Mouse (Mus musculus) forebrain, embryonic 14.5 days (tissue): Measurements from ENCODE around the gene Ggcx. TPM values are rescaled to one million over a fixed set of nuclear protein-coding genes. Genes with fewer than 3 reads are reported as not detected.
A peak's percentile ranks its signal among the peaks of the same experiment; 100 is the strongest.

ENCODE experiments used
- ATAC-seq: fragments of 200-750 bp; cut with Nextera tagmentation; 2 replicates; pipeline ENCODE4 v1.8.0; 2017; ENCODE audit warnings: mild to moderate bottlenecking, moderate library complexity
- DNase-seq: peaks from one replicate; pipeline ENCODE4 v3.0.0-alpha.2; 2015; ENCODE audit warnings: low spot score
- H3K27ac ChIP-seq: fragments of 300-500 bp; sonication (generic); 2 replicates; pipeline ENCODE4 v1.5.1; 2014; ENCODE audit warnings: low read depth, mild to moderate bottlenecking, control low read depth, low read length, moderate library complexity
- H3K27me3 ChIP-seq: fragments of 300-500 bp; sonication (generic); replicated peaks from 2 replicates; pipeline ENCODE4 v1.6.1; 2014; ENCODE audit warnings: low read length, control low read depth, mixed read lengths; ENCODE audit not compliant: control insufficient read depth, insufficient read depth
- H3K36me3 ChIP-seq: fragments of 300-500 bp; sonication (generic); 2 replicates; pipeline ENCODE4 v1.6.1; 2014; ENCODE audit warnings: low read length, control low read depth; ENCODE audit not compliant: control insufficient read depth, insufficient read depth
- H3K4me1 ChIP-seq: fragments of 300-500 bp; sonication (generic); 2 replicates; pipeline ENCODE4 v1.6.1; 2014; ENCODE audit warnings: antibody characterized with exemption, low read length, control low read depth; ENCODE audit not compliant: control insufficient read depth, insufficient read depth
- H3K4me2 ChIP-seq: fragments of 300-500 bp; sonication (generic); 2 replicates; pipeline ENCODE4 v1.6.1; 2014; ENCODE audit warnings: mild to moderate bottlenecking, control low read depth, low read length
- H3K4me3 ChIP-seq: fragments of 300-500 bp; sonication (generic); 2 replicates; pipeline ENCODE4 v1.5.1; 2014; ENCODE audit warnings: low read depth, low read length, control low read depth
- H3K9ac ChIP-seq: fragments of 300-500 bp; sonication (generic); 2 replicates; pipeline ENCODE4 v1.6.1; 2014; ENCODE audit warnings: mild to moderate bottlenecking, low read length, control low read depth, moderate library complexity
- H3K9me3 ChIP-seq: fragments of 300-500 bp; sonication (generic); replicated peaks from 2 replicates; pipeline ENCODE4 v1.6.1; 2016; ENCODE audit warnings: low read length, control low read depth, mixed read lengths; ENCODE audit not compliant: control insufficient read depth
- WGBS: fragments of 180-500 bp; shearing (Covaris S2); extraction: QIAGEN DNeasy Blood & Tissue Kit; methylation state at CpG from one replicate; pipeline ENCODE4 v1.1.7; 2014; 5-methylcytosine and 5-hydroxymethylcytosine counted together
- polyA plus RNA-seq: library from polyadenylated mRNA; unstranded; fragments of >200 nt; fragmentation: Nextera tagmentation; extraction: Ambion mirVana; gene quantifications from 2 replicates; pipeline ENCODE4 v1.2.1, GENCODE M21; 2014

The Ggcx gene
- polyA plus RNA-seq, 1 experiment from 2014 or later: 4.3 TPM

GRCm38 (mm10) chr6:72383952-72384351 is 30.2 kb upstream of the Ggcx start:
- no peak for DNase-seq
- no peak for ATAC-seq
- 93% methylated on average over 7 of the region's 7 CpGs for WGBS

GRCm38 (mm10) chr6:72385258-72385657 is 28.9 kb upstream of the Ggcx start:
- no peak overlapping the region for H3K27ac ChIP-seq
- H3K36me3 ChIP-seq: no peaks in the 10 kb centered on the region
- peaks cover 10% of the 10 kb centered on the region for H3K4me1 ChIP-seq
- no peak for ATAC-seq
- H3K9ac ChIP-seq: no peak overlapping the region
- 0 out of 2 replicates have a peak, but pooled peaks cover 9% of the 10 kb centered on the region for H3K27me3 ChIP-seq
- no peak for DNase-seq
- WGBS: 89% methylated on average over 4 of the region's 4 CpGs
- no peaks in the 10 kb centered on the region for H3K9me3 ChIP-seq
- H3K4me2 ChIP-seq: no peak overlapping the region
- no peak overlapping the region for H3K4me3 ChIP-seq

More at GRCm38 (mm10) chr6:72383952-72384351, 30.2 kb upstream of the Ggcx start:
- H3K9ac ChIP-seq: no peak overlapping the region
- no peaks in the 10 kb centered on the region for H3K36me3 ChIP-seq
- H3K4me1 ChIP-seq: peaks cover 5% of the 10 kb centered on the region; the same call in 1 of the 2 replicates
- H3K4me3 ChIP-seq: no peak overlapping the region
- peaks cover 19% of the 10 kb centered on the region for H3K27me3 ChIP-seq
- H3K27ac ChIP-seq: no peak overlapping the region
- H3K4me2 ChIP-seq: no peak overlapping the region
- H3K9me3 ChIP-seq: no peaks in the 10 kb centered on the region

GRCm38 (mm10) chr6:72386561-72386960 is 27.5 kb upstream of the Ggcx start:
- Histone ChIP-seq H3K9me3 (no peaks in the 10 kb centered on the region), H3K27ac (no peak overlapping the region), H3K9ac (no peak overlapping the region), H3K4me2 (no peak overlapping the region), H3K4me1 (peaks cover 10% of the 10 kb centered on the region; the same call in 1 of the 2 replicates), H3K36me3 (no peaks in the 10 kb centered on the region), H3K4me3 (no peak overlapping the region), H3K27me3 (0 out of 2 replicates have a peak, but pooled peaks cover 4% of the 10 kb centered on the region)
- ATAC-seq (no peak), DNase-seq (no peak)
- 94% methylated on average over 2 of the region's 2 CpGs for WGBS

- no peak overlapping the region for H3K4me3 ChIP-seq
- ATAC-seq: no peak
These were observed 26.3 kb upstream of the Ggcx start for GRCm38 (mm10) chr6:72387816-72388215.

GRCm38 (mm10) chr6:72388266-72388665 is 25.8 kb upstream of the Ggcx start:
- DNase-seq: no peak
- Histone ChIP-seq H3K4me1 (peaks cover 10% of the 10 kb centered on the region; the same call in 1 of the 2 replicates), H3K9me3 (no peaks in the 10 kb centered on the region), H3K9ac (no peak overlapping the region), H3K36me3 (no peaks in the 10 kb centered on the region), H3K4me2 (no peak overlapping the region), H3K4me3 (no peak overlapping the region), H3K27me3 (0 out of 2 replicates have a peak, but pooled peaks cover 4% of the 10 kb centered on the region), H3K27ac (no peak overlapping the region)
- ATAC-seq: no peak
- 65% methylated on average over 10 of the region's 10 CpGs for WGBS

More at GRCm38 (mm10) chr6:72387816-72388215, 26.3 kb upstream of the Ggcx start:
- DNase-seq: no peak
- 73% methylated on average over 3 of the region's 3 CpGs for WGBS
- Histone ChIP-seq H3K9me3 (no peaks in the 10 kb centered on the region), H3K4me1 (peaks cover 10% of the 10 kb centered on the region; the same call in 1 of the 2 replicates), H3K4me2 (no peak overlapping the region), H3K27me3 (0 out of 2 replicates have a peak, but pooled peaks cover 4% of the 10 kb centered on the region), H3K36me3 (no peaks in the 10 kb centered on the region), H3K9ac (no peak overlapping the region), H3K27ac (no peak overlapping the region)

- no peaks in the 10 kb centered on the region for H3K36me3 ChIP-seq
- H3K4me1 ChIP-seq: peaks cover 10% of the 10 kb centered on the region; the same call in 1 of the 2 replicates
- H3K9me3 ChIP-seq: no peaks in the 10 kb centered on the region
- no peak overlapping the region for H3K4me3 ChIP-seq
- H3K9ac ChIP-seq: no peak overlapping the region
- no peak for DNase-seq
- 0 out of 2 replicates have a peak, but pooled peaks cover 4% of the 10 kb centered on the region for H3K27me3 ChIP-seq
- 93% methylated on average over 6 of the region's 6 CpGs for WGBS
- no peak overlapping the region for H3K4me2 ChIP-seq
- no peak for ATAC-seq
- H3K27ac ChIP-seq: no peak overlapping the region
These were observed 25.2 kb upstream of the Ggcx start for GRCm38 (mm10) chr6:72388791-72389329.

- Histone ChIP-seq H3K4me2 (peak overlapping the region; percentile 56), H3K4me3 (peak overlapping the region; percentile 28; the same call in 1 of the 2 replicates), H3K27ac (no peak overlapping the region; the same call in 1 of the 2 replicates), H3K27me3 (0 out of 2 replicates have a peak, but pooled peaks cover 4% of the 10 kb centered on the region), H3K9ac (peak overlapping the region; percentile 54), H3K36me3 (no peaks in the 10 kb centered on the region), H3K9me3 (no peaks in the 10 kb centered on the region), H3K4me1 (peaks cover 10% of the 10 kb centered on the region; the same call in 1 of the 2 replicates)
- DNase-seq (no peak), ATAC-seq (peak; percentile 29; the same call in 1 of the 2 replicates)
- 37% methylated on average over 13 of the region's 13 CpGs for WGBS
These were observed 24.6 kb upstream of the Ggcx start for GRCm38 (mm10) chr6:72389471-72389940.

GRCm38 (mm10) chr6:72389941-72390771 is 24.0 kb upstream of the Ggcx start, which contains the start of gene Vamp8:
Vamp8 (minus strand) TSS chr6:72390703.
- Histone ChIP-seq H3K27me3 (0 out of 2 replicates have a peak, but pooled peaks cover 4% of the 10 kb centered on the region), H3K9me3 (no peaks in the 10 kb centered on the region), H3K9ac (peak within 1 kb of the TSS; percentile 54), H3K27ac (peak within 1 kb of the TSS; percentile 9; the same call in 1 of the 2 replicates), H3K4me2 (peak within 1 kb of the TSS; percentile 56), H3K4me3 (peak within 1 kb of the TSS; percentile 28), H3K4me1 (peaks cover 10% of the 10 kb centered on the region; the same call in 1 of the 2 replicates), H3K36me3 (no peaks in the 10 kb centered on the region)
- DNase-seq: peak; percentile 41
- peak; percentile 44 for ATAC-seq
- 3% methylated on average over 31 of the region's 33 CpGs for WGBS
